Mouse (Mus musculus) A20 (cell line): ENCODE measurements at regions not wholly inside any gene's neighbourhood (a gene's known extent, or its start where the extent isn't known, plus 50 kb on each side); places are given as distances from the start of the nearest gene placed in this dataset.

ENCODE experiments used
- DNase-seq: peaks from one replicate; pipeline ENCODE4 v3.0.0-alpha.2; 2011; ENCODE audit warnings: low read depth, low spot score

DNA sequence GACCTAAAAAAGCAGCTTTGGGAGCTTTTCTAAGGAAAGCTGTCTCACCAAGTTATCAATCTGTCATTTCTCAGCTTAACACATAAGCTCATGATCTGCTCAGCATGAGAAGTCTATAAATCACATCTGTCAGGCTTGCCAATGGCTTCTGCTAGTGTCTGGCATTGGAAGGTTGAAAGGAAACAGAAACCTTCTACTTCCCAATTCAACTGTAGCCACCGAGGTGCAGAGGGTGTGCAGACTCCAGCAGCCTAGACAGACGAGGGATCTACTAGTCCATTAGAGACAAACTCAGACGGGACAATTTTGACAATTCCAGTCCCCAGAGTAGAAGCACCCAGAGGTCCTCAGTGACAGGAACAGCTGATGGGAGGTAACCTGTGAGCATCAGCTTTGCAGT, 103.0 kb downstream of the Nab1 start:
- DNase-seq, result peak; percentile 57

DNA sequence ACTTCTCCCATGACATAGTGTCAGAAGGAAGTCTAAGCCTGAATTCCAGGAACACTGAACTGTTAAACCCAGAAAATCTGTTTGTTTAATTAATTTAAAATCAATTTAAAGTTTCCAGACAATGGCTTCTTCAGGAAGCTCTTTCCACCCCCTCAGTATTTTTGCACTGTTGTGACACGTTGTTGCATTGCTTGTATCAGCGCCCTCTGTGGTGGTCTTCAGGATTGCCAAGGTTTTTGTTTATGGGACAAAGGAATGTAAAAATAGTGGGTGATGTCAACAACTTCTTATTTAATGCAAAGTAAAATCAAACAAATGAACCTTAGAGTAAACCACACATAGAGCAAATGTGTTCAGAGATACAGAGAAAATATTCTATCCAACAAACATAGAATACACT, 107.5 kb downstream of the Nab1 start:
- peak; percentile 37 for DNase-seq

DNA sequence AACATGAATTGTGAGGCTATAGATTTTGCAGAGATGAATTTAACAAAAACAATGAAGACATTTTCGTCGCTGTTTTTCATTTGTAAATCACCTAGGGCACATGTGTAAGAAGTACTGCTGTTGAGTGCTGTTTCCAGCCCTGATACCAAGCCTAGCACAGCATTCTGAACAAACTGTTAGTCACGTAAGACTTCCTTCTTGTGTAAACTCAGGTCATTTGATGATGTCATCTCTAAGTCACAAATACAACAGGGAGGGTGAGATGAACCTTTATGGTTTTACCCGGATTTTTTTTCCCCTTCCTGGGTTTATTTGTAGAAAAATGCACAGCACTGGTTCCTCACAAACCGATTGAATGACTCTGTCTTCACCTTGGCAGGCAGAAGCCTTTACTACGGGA, 111.6 kb downstream of the Nab1 start:
- no peak for DNase-seq

DNA sequence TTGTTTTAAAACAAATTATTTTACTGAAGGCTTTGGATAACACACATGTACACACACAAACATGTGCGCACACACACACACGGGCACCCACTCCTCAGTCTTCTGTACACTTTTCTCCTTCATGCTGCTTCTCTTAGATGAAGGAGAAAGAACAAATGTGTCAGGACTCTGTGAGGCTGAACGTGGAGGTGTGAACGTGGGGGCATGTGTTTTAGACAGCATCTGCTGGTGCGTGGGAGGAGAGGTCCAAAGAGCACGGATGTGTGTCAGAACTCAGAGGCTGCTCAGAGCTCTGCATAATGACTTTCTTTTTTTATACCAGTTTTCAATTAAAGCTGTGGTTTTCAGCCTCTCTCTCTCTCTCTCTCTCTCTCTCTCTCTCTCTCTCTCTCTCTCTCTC, 112.4 kb downstream of the Nab1 start:
- no peak for DNase-seq

DNA sequence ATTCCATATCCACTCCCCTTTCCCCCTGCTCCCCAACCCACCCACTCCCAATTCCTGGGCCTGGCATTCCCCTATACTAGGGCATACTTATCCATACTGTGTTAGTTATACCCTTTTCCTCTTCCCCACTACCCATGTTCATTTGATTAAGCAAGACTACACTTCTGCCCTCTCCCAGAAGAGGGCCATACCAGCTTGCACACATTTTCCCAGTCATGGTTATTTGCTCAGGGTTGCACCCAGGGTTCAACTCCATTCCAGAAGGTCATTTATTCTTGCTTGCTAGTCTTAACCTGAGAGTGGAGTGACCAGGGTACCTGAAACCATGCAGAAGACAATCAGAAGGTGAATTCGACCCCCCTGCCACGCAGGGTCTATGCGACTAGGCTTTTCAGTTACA, 113.4 kb downstream of the Nab1 start:
- no peak for DNase-seq

DNA sequence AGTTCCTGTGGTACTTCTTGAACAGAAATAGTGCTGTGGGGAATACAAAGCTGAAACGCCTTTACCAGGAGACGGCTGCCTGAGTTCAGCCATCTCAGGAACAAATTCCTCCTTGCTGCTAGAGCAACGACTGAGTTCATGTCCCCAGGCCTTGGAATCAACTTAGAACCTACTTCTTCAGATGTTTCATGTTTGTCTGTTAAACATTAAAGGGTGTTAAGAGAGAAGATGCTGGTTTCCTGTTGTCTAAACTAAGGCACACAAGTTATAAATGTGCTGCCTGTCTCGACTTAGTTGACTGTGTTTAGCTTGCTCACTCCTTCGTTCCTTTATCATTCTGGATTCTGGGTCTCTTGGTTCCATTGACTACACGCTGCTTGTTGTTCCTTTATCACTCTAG, 125.2 kb downstream of the Nab1 start:
- no peak for DNase-seq

DNA sequence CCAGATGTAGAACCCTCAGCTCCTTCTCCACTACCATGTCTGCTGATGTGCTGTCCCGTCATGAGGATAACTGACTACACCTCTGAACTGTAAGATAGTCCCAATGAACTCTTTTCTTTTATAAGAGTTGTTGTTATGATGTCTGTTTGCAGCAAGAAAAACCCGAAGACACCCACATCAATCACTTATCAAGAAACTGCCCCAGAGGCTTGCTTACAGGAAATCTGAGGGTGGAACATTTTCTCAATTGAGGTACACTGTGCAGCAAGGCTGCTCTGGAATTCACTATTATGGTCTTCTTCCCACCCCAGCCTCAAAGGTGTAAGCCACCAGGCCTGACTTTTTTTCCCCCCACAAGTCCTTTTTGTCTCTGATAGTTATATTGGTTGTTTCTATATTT, 125.8 kb downstream of the Nab1 start:
- no peak for DNase-seq

DNA sequence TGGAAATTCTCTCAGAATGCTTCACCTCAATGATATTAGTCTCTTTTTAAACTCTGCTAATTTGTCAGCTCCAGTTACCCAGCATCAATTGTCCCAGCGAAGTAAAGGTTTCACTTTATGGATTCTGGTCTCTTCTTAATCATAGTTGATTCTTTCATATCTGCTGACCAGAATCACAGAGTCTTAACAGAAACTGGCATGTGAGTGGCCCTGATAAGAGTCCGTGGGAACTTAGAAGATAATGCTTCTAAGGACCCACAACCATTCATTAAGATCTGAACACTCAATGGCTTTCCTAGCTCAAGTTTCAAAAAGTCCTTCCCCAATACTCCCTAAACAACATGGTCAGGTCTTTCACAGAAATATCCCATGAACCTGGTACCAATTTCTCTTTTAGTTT, 126.7 kb downstream of the Nab1 start:
- DNase-seq, result no peak

DNA sequence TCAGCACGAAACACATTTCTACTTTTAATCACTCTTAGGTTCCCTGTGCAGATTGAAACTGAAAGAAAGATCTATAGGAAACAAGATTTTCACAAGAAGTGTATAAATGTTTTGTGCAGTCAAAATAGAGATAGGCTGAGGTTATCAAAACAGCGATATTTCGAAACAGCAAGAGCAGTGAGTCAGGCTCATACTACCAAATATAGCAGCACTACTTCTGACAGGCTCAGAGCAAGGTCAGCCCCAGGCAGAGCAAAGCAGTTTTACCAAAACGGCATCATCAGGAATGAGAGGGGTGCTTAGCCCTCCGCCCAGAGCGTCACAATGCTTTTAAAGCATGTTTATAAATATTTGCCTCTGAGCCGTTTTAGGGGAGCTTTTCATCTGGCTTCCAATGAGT, 133.4 kb upstream of the Gls start:
- DNase-seq, result peak; percentile 38

DNA sequence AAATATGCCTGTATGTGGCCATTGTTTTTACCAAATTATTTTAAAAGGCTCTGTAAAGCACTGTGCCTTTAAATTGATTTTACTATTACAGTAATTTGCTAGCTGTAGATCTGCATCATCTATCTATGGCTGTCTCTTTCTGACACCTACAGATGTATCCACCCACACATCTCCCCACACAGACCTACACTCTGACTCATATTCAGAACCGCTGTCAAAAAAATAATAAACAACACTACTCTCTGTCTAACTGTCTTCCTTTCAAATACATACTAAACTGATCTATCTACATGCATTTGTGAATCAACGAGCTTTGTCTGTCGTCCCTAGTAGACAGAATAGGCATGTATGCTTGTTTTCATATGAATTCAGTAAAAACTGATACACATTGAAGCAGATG, 130.6 kb upstream of the Gls start:
- no peak for DNase-seq

DNA sequence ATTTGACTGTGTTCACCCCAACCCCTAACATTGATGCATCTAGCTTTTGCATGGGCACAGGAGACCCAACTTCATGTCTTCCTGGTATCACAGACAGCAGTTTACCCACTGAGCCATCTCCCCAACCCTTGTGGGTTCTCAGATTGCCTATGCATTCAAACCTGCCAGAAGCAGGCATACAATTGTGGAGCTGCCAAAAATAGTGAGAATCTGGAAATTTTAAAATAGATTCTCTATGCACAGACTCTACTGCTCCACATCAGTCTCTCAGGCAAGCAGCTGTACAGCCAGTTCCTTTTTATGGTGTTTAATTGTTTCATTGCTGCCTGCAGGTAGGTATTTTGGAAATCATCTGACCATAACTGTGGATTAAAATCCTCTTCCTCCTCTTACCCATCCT, 129.9 kb upstream of the Gls start:
- no peak for DNase-seq

DNA sequence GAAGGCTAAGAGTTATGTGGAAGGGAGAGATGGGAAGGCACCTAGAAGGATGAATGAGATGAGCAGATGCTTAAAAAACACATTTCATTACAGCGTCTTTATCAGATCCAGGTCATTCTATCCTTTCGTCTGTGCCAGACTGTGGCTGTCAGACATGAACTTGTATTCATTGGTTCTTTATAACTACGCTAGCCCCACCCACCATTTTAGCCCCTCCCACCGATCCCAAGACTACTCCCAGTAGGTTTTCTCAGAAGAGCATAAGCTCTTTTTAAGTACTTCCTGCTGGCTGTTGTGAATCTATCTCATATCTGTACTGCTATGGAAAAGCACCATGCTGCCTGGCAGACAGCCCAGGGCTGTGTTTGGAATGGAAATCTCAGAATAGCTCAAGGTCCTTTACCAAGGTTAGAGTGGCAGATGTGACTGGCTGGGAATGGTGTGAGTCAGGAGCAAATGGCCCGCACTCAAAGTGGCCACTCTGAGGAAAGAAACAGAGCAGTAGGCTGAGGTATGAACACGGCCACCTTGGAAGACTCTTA, 121.1 kb upstream of the Gls start:
- DNase-seq, result no peak

DNA sequence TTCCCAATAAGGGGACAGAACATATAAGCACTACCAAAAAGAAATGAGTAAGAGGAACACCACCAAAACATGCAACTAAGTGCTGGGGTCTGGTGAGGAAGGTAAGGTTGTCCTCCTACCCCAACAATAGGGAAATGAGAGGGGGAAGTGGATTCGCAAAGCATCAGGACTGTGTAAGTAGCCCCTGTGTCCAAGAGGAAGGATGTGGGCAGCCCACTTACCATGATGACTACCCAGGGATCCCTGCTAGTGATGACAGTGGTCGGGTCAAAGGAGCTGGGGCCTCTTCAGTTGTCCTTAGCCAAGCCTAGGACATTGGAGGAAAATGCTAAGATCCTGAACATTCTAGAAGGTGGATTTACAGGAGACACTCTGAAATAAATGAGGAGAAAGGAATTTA, 109.1 kb upstream of the Gls start:
- no peak for DNase-seq

DNA sequence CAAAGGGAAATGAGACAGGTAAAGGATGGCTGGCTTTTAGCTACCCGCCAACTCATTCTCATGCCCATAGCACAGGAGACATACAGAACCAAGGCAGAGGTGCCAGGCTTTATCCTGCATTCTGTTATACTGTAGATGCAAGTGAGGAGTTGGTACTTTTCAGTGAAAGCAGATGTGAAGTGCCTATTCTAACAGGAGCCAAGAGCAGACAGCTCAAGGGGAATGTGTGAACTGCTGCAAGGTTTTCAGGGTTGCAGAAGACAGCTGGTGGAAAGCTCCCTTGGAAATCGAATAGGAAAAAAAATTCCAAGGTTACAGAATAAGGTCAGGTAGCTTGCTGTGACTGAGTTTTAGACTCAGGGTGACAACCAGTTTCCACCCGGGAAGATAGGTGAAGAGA, 105.7 kb upstream of the Gls start:
- no peak for DNase-seq

DNA sequence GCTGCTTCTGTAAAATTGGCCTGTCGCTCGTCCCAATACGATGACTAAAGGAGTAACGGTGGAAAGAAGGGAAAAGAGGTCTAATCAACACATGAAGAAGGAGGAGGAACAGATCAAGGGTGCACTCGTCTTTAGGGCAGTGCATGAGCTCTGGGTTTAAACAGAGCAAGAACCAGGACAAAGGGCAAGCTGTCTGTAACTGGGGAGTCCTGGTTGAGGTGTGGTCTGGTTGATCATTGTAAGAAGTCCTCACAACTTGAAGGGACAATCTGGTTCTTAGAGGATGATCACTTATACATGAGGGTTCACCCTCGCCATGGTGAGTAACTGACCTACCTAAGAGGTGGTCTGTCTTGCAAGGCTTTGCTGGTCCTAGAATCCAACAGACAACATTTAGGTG, 105.2 kb upstream of the Gls start:
- no peak for DNase-seq

DNA sequence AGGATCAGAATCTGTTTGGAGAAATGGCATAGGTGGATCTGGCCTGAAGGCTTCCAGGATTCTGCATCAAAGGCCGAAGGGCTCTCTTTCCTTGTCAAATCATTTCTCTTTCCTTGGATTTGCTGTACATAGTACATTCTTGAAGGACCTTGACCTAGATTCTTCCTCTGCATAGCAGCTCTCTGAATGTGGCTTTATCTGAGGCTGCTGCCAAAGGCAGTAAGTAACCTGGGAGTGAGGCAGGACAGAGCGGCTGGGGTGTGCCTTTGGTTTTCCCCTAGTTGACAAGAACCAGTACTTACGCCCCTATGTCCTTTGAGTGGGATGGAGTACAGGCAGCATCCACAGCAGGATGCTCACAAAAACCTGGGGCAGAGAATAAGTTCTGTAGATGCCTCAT, 103.7 kb upstream of the Gls start:
- DNase-seq, result no peak

DNA sequence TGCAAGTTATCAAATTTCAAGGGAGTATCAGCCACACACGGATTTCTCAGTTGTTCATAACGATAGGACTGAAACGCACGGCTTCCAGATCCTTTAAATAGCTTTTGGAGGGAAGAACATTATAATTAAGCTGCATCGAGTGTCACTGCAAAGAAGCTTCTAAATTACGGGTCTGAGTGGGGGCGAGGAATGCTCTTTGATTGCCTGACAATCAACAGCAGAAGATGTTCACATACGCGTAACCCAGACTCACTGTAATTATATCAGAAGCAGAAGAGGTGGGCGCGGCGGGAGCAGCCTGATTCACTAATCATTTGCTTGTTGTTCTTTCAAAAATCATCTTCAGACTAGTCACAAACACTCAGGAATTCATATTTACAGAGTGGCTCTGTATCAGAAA, 99.0 kb upstream of the Gls start:
- DNase-seq, result no peak

DNA sequence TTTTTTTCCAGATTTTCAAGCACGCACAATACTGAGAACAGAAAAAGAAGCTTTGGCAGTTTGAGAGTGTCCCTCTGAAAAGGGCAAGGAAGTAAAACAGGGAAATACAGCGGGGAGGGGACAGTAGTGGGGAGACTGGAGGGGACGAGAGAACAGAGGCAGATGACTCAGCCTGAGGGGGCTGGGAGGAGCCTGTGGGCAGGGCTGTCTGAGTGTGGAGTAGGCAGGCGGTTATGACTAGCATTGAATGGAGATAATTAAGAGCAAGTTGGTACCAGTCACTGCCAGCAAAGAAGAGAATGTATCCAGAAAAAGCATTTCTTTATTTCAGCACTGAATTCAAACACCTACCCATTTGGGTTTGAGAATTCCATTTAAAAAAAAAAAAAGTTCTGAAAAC, 98.4 kb upstream of the Gls start:
- DNase-seq, result no peak

DNA sequence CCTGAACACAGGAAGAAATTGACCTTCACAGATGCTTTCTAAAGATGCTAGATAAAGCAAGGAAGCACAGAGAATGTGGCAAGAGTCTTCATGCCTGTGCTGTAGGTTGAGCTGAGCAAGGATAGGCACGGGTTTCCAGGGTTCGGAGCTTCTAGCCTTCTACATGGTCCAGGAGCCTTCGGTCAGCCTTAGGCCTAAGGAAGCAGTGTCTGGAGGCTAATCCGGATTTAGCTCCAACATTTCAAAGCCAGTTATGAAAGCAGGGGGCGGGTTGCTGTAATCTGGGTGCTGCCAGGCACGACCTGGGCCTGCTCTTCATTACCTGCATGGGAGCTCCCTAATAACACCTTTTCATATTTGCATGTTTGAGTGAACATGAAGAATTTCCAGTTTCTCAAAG, 97.5 kb upstream of the Gls start:
- DNase-seq, result no peak

DNA sequence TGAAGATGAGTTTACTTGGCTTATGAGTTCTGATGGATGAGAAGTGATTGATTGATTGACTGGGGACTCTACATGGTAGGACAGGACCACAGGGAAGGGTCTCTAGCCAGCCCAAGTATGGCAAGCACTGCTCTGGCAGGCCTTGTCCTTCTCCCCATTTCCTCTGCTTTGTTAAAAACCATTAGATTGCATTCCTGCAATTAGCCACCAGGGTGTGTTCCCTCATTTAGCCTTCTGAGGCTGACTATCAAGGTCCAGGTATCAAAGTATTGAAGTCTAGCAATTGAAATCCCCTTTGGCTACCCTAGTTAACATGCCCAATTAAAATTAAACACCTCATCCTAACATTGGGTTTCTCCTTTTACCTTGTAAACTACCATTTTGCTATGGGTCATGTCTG, 95.5 kb upstream of the Gls start:
- DNase-seq, result peak; percentile 35

DNA sequence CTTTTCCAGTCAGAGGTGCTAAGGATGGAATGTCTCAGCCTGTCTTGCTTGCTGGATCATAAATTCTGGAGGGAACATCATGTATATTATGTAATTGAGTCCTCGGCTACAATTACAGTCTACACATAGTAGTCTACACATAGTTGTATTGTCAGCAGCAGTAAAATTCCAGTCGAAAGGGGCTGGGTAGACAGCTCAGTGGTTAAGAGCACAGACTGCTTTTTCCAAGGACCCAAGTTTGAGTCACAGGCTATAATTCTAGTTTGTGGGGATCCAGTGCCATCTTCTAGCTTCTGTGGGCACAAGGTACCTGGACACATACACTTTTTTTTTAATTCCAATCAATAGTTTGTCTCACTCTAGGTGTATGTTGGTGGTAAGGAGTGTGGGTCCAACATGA, 91.3 kb upstream of the Gls start:
- no peak for DNase-seq

DNA sequence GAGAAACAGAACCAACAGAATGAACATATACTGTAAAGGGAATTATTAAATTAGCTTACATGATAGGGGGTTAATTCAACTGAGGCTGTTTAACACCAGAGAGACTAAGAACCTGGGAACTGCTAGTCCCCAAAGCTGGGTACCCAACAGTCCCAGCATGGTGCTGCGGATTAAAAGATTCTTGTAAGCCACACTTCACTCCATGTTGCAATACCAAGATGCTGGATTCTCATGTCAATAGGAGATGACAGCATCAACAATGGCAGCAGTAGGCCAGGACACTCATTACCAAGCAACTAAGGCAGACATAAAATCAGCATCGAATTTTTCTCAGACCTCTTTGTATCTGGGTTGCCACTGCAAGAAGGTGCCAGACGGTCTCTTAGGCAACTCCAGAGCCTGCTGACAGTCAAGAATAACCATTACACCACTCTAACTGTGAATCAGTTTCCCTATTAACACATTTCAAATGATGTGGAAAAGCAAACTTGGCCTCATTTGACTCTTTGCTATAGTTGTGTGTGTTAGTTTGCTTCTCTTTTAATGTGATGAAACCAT, 79.1 kb upstream of the Gls start:
- DNase-seq, result no peak

DNA sequence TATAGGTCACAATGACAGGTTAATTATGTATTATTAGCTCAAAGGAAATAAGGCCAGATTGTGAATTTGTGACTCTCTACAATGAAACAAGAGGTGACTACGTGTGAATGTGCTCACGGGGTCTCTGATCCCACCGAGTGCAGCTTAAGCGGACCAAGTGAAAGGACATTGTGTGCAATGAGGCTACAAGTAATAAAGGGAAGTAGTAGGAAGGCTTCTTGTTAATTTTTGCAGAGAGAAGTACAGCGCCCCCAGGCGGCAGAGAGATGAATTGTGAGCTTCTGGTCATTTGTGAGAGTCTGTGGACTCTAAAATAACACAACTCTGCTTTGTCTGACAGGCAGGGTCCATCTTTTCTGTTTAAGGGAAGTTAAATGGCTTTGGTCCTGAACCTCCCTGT, 73.9 kb upstream of the Gls start:
- peak; percentile 75 for DNase-seq
